Mouse (Mus musculus) erythroblast, adult 5-6 weeks (primary cell): ENCODE results near the gene Ptgdr2. TPM values are rescaled to one million over a fixed set of nuclear protein-coding genes. Genes with fewer than 3 reads are reported as not detected.

ENCODE experiments used
- ATAC-seq: replicated peaks from 2 replicates; pipeline ENCODE4 v1.8.0; 2016; ENCODE audit warnings: moderate number of reproducible peaks, mild to moderate bottlenecking, moderate TSS enrichment, inconsistent platforms; ENCODE audit not compliant: poor library complexity, low FRiP score, severe bottlenecking
- total RNA-seq, 2 experiments: library from RNA; stranded (forward) in 1 of 2; stranded (reverse) in 1 of 2; fragments of 150-400 nt in 1 of 2; fragments of 200-764, 138-1000 nt in 1 of 2; gene quantifications; 2 replicates each; pipeline versions ENCODE4 v1.2.3 to v1.2.4; 2015 to 2017; ENCODE audit warnings: low replicate concordance in 2 of 2

The Ptgdr2 gene
- total RNA-seq, 2 experiments from 2014 or later, result not detected

DNA sequence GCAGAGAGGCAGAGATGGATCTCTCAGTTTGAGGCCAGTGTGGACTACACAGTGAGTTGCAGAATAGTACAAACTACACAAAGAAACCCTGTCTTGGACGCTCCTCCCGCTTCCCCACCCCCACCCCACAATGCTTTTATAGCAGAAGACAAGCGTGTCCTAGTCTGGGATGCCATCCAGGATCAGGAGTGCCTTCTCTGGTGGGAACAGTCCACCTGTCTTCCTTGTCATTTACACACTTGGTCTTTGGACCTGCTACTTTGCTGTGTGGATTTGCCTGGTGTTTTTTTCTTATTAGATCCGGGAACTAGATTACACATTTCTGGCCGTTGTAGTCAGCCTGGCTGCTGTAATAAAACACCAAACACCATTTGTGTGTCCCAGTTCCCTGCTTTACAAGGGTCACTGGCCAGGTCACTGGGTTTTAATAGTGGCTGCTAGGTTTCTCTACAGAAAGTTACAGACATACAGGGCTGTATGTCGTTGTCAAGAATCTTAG lies 10.8 kb upstream of the Ptgdr2 start:
- no peak for ATAC-seq

- ATAC-seq, result no peak
Measured at GRCm38 (mm10) chr19:10926666-10927065, 10.3 kb upstream of the Ptgdr2 start.

- no peak for ATAC-seq
Measured at GRCm38 (mm10) chr19:10930641-10931040, 6.3 kb upstream of the Ptgdr2 start.

DNA sequence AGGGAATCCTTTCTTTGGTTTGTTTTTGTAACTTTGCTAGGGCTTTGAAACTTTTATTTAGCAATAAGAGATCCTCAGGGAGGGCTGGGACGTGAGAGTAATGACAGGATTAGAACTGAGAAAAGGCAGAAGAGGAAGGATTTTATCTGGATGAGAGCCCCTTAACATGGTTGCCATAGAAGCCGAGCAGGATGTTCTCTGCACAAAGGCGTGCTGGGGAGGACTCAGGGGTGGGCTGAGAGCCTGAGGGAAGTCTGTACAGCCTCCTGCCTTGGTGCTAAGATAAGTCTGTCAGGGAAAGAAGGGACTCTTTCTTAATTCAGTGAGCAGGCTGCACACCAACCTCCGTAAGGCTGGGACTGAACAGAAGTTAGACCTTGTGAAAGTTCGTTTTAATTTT lies 1.9 kb upstream of the Ptgdr2 start:
- ATAC-seq, result no peak

DNA sequence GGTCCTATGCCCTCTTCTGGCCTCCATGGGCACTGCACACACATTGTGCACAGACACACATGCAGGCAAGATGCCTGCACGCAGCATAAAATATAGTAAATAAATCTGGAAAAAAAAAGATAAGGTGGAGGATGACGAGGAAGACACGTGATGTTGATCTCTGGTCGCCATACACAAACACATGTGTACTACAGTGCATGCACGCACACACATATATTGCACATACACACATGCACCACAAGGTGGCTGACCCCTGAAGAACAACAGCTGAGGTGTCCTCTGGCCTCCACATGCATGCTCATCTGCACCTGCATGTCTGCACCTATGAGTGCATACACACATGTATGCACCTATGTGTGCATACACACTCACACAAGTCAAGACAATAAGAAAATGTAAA lies 883 bp upstream of the Ptgdr2 start:
- ATAC-seq, result 0 out of 2 replicates have a peak, but pooled peaks have one; percentile 36

DNA sequence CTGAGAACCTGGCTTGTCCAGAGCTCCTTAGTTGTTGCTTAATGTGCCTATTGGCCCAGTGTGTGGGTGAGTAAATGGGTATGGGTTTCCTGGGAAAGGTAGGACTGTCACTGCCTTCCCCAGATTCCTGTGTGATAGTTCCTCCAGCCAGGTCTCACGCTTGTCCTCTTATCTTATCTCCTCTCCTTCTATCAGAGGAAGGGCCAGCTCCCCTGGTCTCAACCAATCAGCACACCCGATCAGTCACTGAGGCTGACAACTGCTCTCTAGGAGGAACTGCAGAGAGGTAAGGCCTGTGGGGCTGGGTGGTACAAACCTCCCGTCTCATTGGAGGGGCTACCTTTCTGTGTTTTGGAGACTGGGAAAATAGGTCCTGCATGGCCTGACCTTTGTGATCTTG lies 1.8 kb downstream of the Ptgdr2 start:
- no peak for ATAC-seq

GRCm38 (mm10) chr19:10940097-10940800 lies 3.3 kb downstream of the Ptgdr2 start:
- ATAC-seq, result peak; percentile 74

- no peak for ATAC-seq
Measured at GRCm38 (mm10) chr19:10940801-10941457, 4.0 kb downstream of the Ptgdr2 start.

- no peak for ATAC-seq
Measured at GRCm38 (mm10) chr19:10943955-10944354, 7.0 kb downstream of the Ptgdr2 start.

- no peak for ATAC-seq
Measured at GRCm38 (mm10) chr19:10946506-10946905, 9.5 kb downstream of the Ptgdr2 start.

- ATAC-seq, result no peak
Measured at GRCm38 (mm10) chr19:10947219-10947618, 10.3 kb downstream of the Ptgdr2 start.

- ATAC-seq, result peak; percentile 14
Measured at GRCm38 (mm10) chr19:10948416-10948815, 11.5 kb downstream of the Ptgdr2 start.

GRCm38 (mm10) chr19:10949112-10949511 lies 12.2 kb downstream of the Ptgdr2 start, which contains the start of gene Ccdc86:
Gene Ccdc86 (minus strand): TSS chr19:10949266.
- peak; percentile 98 for ATAC-seq

DNA sequence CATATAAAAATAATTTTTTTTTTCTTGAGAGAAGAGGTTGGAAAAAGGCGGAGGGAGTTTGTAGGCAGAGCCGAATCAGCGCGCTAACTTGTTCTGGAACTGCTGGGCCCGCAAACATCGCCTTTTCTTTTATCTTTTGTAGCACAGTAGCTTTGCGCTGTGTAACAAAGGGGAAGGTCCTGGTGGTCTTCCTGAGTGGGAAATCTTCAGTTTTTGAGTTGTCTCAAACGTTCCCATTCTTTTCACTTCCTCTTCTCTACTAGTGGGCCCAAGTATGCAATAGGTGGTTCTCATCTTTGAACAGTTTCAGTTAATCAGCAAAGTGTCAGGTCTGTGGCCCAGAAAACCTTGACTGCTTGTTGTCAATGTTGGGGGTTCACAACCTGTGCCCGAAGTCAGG lies 12.6 kb downstream of the Ptgdr2 start:
- ATAC-seq, result no peak

DNA sequence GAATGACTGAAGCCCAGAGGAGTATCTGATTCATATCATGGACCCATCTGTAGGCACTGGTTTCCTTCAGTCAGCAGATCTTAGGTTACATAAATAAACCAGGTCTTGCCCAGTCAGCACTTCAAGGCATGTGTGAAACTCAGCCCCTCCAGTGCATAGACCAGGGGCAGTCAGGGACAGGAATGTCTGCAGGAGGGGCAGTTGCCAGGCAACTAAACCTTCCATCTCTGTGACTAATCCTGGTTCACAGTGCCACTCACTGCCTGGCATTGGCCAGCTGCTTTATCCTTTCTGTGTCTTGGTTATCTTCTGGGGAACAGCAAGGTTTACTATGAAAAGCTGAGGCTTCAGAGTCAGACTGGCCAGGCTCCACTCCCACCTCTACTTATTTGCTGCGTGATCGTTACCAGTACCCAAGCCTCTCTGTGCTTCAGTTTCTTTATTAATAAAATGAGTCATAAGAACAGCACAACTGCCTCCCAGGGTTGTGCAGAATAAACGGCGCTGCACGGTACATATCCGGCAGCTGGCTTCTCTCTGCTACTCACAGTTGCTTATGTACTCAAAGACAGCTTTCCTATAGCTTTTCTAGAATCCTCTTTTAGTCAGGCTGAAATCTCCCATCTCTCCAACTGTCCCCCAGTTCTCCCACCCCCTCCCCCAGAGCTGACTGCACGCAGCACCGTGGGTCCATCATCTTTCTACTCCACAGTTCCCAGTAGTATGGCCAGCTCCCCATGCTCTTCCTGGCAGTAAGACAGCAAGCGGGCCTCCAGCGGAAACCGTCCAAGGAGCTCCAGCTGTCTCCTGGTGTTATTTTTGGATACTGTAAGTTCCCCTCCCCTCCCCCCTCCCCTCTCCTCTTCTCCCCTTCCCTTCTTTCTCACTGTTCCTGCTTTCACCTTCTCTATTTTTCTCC lies 15.3 kb downstream of the Ptgdr2 start:
- ATAC-seq, result no peak

DNA sequence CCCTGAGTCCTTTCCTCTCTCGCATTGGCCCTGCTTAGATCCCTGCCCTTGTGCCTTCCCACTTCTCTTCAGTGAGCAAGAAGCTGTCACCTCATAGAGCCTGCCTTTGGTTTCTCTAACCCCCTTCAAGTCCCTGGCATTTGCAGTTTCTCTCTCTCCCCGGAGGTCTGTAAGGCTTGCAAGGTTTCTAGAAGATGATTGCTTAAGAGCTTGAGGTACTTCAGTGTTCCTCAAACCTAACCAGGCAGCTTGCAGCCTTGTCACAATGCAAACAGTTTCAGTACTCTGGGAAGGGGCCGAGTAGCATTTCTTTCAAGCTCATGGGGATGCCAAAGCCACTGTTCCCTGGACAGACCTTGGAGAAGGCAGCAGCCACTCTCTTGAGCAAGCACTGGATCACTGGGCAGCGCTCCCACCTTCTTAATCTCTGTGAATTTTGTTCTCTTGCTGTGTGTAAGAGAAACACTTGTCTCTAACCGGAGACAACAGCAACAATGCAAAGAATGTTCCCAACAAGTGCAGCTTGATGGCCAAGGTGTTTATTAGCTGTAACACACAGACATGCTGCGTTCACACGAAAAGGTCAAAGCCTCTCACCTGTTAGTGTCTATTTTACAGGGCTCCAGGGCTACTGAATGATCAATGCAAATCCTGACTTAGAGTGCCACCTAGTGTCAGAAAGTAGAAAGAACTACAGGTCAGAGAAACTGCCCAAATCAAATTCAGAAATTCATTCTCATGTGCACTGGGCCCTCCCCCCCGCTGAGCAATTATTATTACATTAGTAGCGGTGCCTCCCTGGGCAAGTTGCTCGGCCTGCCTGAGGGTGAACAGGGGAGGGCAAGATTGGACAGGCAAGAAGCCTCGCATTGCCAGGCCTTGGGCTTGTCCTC lies 22.4 kb downstream of the Ptgdr2 start:
- ATAC-seq, result peak; percentile 74; the same call in 1 of the 2 replicates

GRCm38 (mm10) chr19:10959978-10960346 lies 23.0 kb downstream of the Ptgdr2 start:
- no peak for ATAC-seq

DNA sequence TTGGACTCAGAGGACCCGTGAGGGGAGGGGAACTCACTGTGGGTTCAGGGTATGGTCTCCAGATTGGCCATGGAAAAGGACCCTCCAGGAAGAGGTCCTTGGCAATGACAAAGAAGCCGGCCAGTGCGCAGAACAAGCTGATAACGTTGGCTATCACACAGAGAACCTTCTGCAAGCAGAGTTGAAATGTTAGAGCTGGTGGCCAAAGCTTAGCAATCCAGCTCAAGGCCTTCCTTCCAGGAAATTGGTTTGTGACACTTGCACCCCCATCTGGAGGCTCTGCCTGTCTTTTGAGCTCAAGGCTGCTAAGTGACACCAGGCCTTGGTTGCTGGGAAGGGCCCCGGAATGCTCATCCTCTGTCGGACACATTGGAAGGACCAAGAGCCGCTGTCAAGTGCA lies 28.8 kb downstream of the Ptgdr2 start:
- no peak for ATAC-seq

DNA sequence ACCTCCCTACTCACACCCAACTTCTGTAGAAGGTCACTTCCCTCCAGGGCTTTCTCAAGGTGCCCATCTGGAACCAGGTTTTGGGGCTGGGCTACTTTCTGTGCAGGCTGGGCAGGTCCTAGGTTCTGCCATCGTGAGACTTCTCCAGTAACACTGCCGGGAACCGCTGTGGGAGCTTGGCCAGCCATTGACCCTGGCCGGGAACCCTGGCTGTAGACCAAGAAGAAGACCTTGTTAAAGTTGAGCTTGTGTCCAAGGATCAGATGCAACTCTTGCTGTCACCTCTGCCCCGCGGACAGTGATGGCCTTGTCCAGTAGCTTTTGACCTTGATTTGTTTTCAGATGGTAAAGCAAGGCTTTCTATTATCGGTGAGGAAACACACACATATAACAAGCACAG lies 31.6 kb downstream of the Ptgdr2 start:
- no peak for ATAC-seq
